Comparison of ENCODE assay signal across 7 mouse cellular contexts in the genomic region with DNA sequence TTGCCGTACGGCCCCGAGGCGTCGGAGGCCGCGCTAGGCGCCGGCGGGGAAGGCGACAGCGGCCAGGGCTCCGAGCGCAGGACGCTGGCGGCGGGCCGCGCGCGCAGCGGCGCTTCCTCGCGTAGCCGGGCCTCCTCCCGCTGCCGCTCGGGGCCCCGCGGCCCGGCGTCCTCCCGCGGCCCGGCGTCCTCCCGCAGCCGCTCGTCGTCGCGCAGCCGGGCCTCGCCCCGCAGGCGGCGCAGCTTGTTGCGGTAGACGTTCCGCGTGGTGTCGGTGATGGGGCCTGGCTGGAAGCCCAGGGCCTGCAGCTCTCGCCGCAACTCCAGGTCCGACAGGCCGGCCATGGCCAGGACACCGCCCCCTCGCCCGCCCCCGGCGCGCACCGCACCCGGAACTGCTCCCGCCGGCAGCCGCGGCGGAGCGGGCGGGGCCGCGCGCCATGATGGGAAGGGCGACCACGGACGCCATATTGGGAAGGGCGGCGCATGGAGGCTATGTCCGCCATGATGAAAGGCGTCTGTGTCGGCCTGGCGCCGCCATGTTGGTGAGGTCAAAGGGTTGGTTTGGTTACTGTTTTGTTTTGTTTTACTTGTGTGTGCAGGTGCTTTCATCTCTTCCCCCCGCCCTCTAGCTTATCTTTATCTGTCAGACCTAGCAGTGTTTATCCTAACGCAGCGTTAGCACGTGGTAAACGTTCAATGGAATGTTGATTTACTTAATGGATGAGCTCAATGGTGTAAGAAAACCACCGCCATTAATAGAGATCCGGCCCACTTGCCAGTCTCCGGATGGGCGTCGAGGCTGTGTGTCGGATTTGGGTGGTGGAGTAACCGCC. TPM values are rescaled to one million over a fixed set of nuclear protein-coding genes. Genes with fewer than 3 reads are reported as not detected.
DNase-seq lines count a peak whose midpoint lies in the region; ATAC-seq lines count a peak whose summit lies in the region.

A gene (minus strand): TSS at position 395 of the 835 bp plus-strand sequence.

- peak within 1 kb of the TSS; percentile 98 for H3K9ac ChIP-seq in embryonic facial prominence, embryonic 11.5 days (replicated peaks; ENCODE audit: low read length)
- peak within 1 kb of the TSS; percentile 98 for H3K9ac ChIP-seq in limb, embryonic 11.5 days (ENCODE audit: low read length)
- peak within 1 kb of the TSS; percentile 98 for H3K9ac ChIP-seq in midbrain, embryonic 14.5 days (replicated peaks; ENCODE audit: low read length)

- no peaks in the 10 kb centered on the region for H3K9me3 ChIP-seq in embryonic facial prominence, embryonic 11.5 days (replicated peaks; ENCODE audit: control insufficient read depth, low read length)
- no peaks in the 10 kb centered on the region for H3K9me3 ChIP-seq in limb, embryonic 11.5 days (ENCODE audit: control insufficient read depth, low read length)
- H3K9me3 ChIP-seq in midbrain, embryonic 14.5 days (ENCODE audit: control insufficient read depth, low read length) = no peaks in the 10 kb centered on the region

- peak within 1 kb of the TSS; percentile 94 for H3K27ac ChIP-seq in embryonic facial prominence, embryonic 11.5 days (replicated peaks; ENCODE audit: low read depth, low read length)
- H3K27ac ChIP-seq in limb, embryonic 11.5 days (replicated peaks; ENCODE audit: low read depth, low read length) = peak within 1 kb of the TSS; percentile 92
- H3K27ac ChIP-seq in midbrain, embryonic 14.5 days (replicated peaks; ENCODE audit: low read depth, low read length) = peak within 1 kb of the TSS; percentile 98

- DNase-seq in adrenal gland, postnatal 14 days = peak; percentile 98
- DNase-seq in embryonic facial prominence, embryonic 11.5 days (ENCODE audit: low spot score) = peak; percentile 96
- peak; percentile 98 for DNase-seq in kidney, adult 18-20 months
- DNase-seq in limb, embryonic 11.5 days (ENCODE audit: low spot score) = peak; percentile 96
- DNase-seq in midbrain, embryonic 14.5 days = peak; percentile 97
- peak; percentile 93 to 98 for DNase-seq in spleen, adult 18-20 months

- no peaks in the 10 kb centered on the region; the same call in 1 of the 2 replicates for H3K4me1 ChIP-seq in embryonic facial prominence, embryonic 11.5 days (ENCODE audit: control insufficient read depth, insufficient read depth, low read length)
- H3K4me1 ChIP-seq in limb, embryonic 11.5 days (ENCODE audit: control insufficient read depth, insufficient read depth, low read length) = peaks cover 57% of the 10 kb centered on the region
- H3K4me1 ChIP-seq in midbrain, embryonic 14.5 days (ENCODE audit: control insufficient read depth, insufficient read depth, low read length) = peaks cover 28% of the 10 kb centered on the region

- peak; percentile 81 for ATAC-seq in embryonic facial prominence, embryonic 11.5 days (replicated peaks; ENCODE audit: insufficient number of reproducible peaks, low FRiP score, low TSS enrichment, low read depth)
- peak; percentile 74 for ATAC-seq in granulocyte monocyte progenitor cell, adult 5-6 weeks (replicated peaks; ENCODE audit: poor library complexity, severe bottlenecking)
- ATAC-seq in limb, embryonic 11.5 days (ENCODE audit: insufficient number of reproducible peaks, low FRiP score, low TSS enrichment, low read depth) = peak; percentile 70
- ATAC-seq in midbrain, embryonic 14.5 days (ENCODE audit: low FRiP score, low TSS enrichment) = peak; percentile 94

- WGBS in embryonic facial prominence, embryonic 11.5 days = 5% methylated on average over 73 of the region's 97 CpGs
- WGBS in limb, embryonic 11.5 days = 5% methylated on average over 81 of the region's 97 CpGs
- WGBS in midbrain, embryonic 14.5 days = 4% methylated on average over 94 of the region's 97 CpGs

- H3K27me3 ChIP-seq in embryonic facial prominence, embryonic 11.5 days (ENCODE audit: control insufficient read depth, insufficient read depth, low read length) = no peaks in the 10 kb centered on the region
- no peaks in the 10 kb centered on the region for H3K27me3 ChIP-seq in limb, embryonic 11.5 days (ENCODE audit: control insufficient read depth, insufficient read depth, low read length)
- no peaks in the 10 kb centered on the region for H3K27me3 ChIP-seq in midbrain, embryonic 14.5 days (ENCODE audit: control insufficient read depth, insufficient read depth, low read length)

- peak within 1 kb of the TSS; percentile 80 for H3K4me2 ChIP-seq in embryonic facial prominence, embryonic 11.5 days (ENCODE audit: low read depth, low read length)
- H3K4me2 ChIP-seq in limb, embryonic 11.5 days (ENCODE audit: low read depth, severe bottlenecking) = peak within 1 kb of the TSS; percentile 93
- peak within 1 kb of the TSS; percentile 92 for H3K4me2 ChIP-seq in midbrain, embryonic 14.5 days (ENCODE audit: low read length)

- peaks cover 8% of the 10 kb centered on the region; the same call in 1 of the 2 replicates for H3K36me3 ChIP-seq in embryonic facial prominence, embryonic 11.5 days (replicated peaks; ENCODE audit: control insufficient read depth, insufficient read depth, low read depth, low read length)
- H3K36me3 ChIP-seq in limb, embryonic 11.5 days (ENCODE audit: control insufficient read depth, insufficient read depth, low read length) = peaks cover 5% of the 10 kb centered on the region; the same call in 1 of the 2 replicates
- peaks cover 26% of the 10 kb centered on the region for H3K36me3 ChIP-seq in midbrain, embryonic 14.5 days (ENCODE audit: control insufficient read depth, insufficient read depth, low read length)

- peak within 1 kb of the TSS; percentile 95 for H3K4me3 ChIP-seq in embryonic facial prominence, embryonic 11.5 days (ENCODE audit: low read depth, low read length)
- H3K4me3 ChIP-seq in limb, embryonic 11.5 days (ENCODE audit: low read depth, low read length) = peak within 1 kb of the TSS; percentile 89
- H3K4me3 ChIP-seq in midbrain, embryonic 14.5 days (replicated peaks; ENCODE audit: low read depth, low read length) = peak within 1 kb of the TSS; percentile 88

RNA-seq across cellular contexts. Expression of the gene that starts here (rescaled TPM):
- total RNA-seq in adrenal gland, postnatal 14 days (2021) = 49.6 and 54.7 TPM in 2 replicates
- 12.0 and 12.2 TPM in 2 replicates for polyA plus RNA-seq in embryonic facial prominence, embryonic 11.5 days (2014; fragmentation: Nextera tagmentation; extraction: Ambion mirVana)
- total RNA-seq in granulocyte monocyte progenitor cell, adult 5-6 weeks (2014; fragmentation: Nextera tagmentation) = 36.5 and 36.9 TPM in 2 replicates
- 23.5 and 29.7 TPM in 2 replicates for total RNA-seq in granulocyte monocyte progenitor cell, adult 5-6 weeks (2017)
- 14.2 and 15.8 TPM in 2 replicates for polyA plus RNA-seq in limb, embryonic 11.5 days (2014; fragmentation: Nextera tagmentation; extraction: Ambion mirVana)
- polyA plus RNA-seq in midbrain, embryonic 14.5 days (2014; fragmentation: Nextera tagmentation; extraction: Ambion mirVana) = 20.8 and 30.7 TPM in 2 replicates

Comparison
In these comparisons a context has a peak if more than half of its experiments do, and no peak if none do; other contexts are left out.
1. Peak in every context shown above with its lines: DNase-seq, ATAC-seq, H3K4me3 ChIP-seq and H3K27ac ChIP-seq.